Mouse (Mus musculus): ENCODE measurements around the gene Pcdh7.

Pcdh7 gene

DNA sequence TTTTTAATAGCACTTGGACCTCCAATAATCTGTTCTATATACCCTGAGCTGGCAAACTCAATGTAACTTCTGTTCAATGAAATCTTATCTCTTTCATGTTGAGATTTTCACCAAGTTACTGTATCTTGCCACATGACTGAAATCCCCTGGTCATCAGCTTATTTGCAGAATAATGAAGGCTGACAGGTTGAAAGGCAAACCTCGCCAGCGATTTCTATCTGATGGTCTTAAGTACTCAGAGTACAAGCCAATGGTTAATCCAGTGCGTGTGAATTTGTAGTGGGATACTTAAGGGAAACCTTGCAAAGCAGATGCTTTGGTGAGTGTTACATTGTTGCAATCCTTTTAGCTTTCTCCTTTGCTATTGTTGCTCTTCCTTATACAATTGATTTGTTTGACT, 398.3 kb downstream of the Pcdh7 start:
- no peak for DNase-seq (ENCODE audit: low read depth, low spot score)

DNA sequence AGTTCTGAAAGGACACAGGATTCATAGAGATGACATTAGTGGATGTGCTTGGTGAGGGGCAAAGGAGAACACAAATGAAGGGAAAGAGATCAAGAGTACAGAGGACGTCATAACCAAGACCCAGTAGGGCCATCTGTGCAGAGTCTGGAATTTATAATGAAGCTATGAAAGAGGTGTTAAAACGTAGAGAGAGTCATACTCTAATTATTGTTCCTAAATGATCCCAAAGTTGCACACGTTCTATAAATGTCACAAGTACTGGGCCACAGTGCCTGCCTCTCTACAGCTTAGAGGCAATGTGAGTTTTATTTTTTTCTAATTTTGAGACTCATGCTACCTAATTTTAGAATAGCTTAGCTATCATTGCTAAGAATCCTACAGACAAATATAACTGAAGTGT, 400.1 kb downstream of the Pcdh7 start:
- no peak for DNase-seq (ENCODE audit: low read depth, low spot score)

DNA sequence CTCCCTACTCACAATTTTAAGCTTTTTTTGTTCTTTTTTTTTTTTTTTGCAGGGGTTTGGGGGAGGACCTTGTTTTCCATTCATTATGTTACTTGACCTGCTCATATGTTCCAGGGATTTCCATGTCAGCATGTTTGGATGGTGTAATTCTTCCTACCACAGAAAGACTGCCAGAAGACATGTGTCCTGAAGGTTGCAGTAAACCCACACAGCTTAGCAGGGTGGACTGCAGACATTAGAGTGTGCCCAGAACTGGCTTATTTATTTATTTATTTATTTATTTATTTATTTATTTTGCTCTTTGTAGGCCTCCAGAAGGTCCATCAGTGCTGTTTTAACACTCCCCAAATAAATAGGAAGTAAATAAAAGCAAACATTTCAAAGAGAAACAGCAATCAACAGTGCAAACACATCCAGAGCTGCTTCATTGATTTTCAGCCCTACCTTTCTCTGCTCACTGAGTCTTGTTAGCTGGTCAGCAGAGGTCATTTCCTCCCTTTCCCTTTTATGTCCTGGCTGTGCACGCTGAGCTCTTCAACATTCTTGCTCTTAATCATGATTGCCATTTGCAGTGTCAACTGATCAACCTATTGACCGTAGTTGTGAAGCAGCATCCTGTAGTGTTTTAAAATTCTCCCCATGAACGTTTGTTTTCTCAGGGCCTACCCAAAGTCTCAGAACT, 401.3 kb downstream of the Pcdh7 start:
- no peak for DNase-seq (ENCODE audit: low read depth, low spot score)

DNA sequence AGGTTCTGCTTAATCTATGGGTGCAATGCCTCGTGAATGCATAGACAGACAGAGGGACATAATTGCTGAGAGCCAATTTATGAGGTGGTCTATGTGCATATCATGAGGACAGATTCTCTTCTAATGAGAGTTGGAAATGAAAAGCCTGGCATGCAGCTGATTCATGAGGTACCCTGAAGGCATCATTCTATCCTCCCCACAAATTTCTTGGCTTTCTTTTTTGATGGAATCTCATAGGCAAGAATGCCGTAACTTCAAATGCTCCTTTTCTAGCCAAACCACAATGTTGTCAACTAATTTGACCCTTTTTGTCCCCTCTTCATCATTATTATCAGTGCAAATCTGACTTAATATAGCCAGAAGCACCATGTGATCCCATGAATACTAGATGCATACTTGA, 426.1 kb downstream of the Pcdh7 start:
- no peak for DNase-seq (ENCODE audit: low read depth, low spot score)

DNA sequence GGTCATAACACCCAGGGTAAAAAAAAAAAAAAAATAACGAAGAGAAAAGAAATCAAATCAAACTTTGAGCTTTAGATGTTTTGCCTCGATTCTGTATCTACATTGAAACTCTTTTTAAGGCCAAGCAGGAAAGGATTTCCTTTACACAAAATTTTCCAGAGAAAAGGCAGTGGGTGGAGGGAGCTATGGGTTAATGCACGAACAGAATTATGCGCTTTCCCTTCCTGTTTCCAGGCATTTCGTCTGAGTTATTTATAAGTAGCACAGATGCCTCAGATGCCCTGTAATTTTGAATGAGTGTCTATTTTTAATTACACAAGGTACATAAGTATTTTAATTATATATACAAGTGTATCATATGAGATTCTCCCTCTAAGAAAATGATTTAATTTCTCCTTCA, 436.2 kb downstream of the Pcdh7 start:
- no peak for DNase-seq (ENCODE audit: low read depth, low spot score)

DNA sequence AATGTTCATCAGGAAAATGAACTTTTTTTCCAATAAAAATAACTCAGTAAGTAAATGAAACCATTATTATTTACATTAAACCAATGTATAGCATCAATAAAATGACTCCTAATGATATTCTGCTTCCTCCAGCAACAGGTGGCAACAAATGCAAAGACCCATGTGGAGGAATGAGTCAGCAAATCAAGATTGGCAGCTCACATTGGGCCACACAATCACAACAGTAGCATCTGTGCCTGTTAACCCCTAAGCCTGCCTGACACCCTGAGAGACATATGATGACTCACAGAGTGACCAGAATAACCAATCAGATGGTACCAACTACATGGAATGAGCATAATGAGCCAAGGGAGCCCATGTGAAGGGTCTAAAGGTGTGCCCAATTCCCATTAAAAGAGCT, 454.5 kb downstream of the Pcdh7 start:
- no peak for DNase-seq (ENCODE audit: low read depth, low spot score)

DNA sequence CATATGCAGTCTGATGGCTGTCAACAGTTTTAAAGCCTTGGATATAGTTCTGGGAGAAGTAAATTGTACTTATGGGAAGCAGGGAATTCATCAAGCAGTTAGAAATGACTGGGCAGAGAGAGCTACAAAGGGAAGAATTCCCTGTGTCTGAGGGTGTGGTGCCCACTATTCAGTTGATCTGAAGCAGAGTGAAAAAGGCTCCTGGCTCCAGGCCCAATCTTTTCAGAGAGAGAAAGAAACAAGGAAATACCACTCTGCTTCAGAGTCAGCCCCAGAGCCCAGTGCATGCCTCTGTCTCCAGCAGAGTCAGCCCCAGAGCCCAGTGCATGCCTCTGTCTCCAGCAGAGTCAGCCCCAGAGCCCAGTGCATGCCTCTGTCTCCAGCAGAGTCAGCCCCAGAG, 456.6 kb downstream of the Pcdh7 start:
- DNase-seq (ENCODE audit: low read depth, low spot score): peak; percentile 4

DNA sequence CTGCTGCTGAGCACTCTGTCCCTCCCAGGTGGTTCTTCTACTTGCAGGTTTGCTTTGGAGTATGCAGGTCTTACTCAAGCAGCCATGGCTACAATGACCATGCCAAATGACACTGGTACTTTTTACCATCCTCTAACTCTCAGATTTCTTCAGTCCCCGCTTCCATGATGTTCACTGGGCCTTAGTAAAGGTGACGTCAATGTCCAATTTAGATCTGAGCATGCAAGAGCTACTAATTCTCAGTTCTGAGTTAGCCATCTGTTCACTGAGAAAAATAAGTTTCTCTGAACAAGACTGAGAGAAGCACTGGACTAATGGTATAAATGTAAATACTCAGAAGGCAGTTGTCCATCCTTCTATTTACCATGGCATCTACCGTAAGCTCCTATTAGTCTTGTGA, 457.8 kb downstream of the Pcdh7 start:
- no peak for DNase-seq (ENCODE audit: low read depth, low spot score)
